Mouse (Mus musculus): ENCODE measurements around the gene Zzz3. TPM values are rescaled to one million over a fixed set of nuclear protein-coding genes. Genes with fewer than 3 reads are reported as not detected.

Zzz3 gene
- polyA plus RNA-seq, 1 experiment from 2014 or later = 34.5 TPM

- WGBS = 77% methylated on average over 12 of the region's 12 CpGs
- no peak overlapping the region for H3K27ac ChIP-seq (replicated peaks in 1 of 2; ENCODE audit: control insufficient read depth in 1 of 2, insufficient read depth in 1 of 2, low read depth in 2 of 2, low read length in 2 of 2)
Observed at GRCm38 (mm10) chr3:152468569-152469041, 73.3 kb downstream of the Zzz3 start.

DNA sequence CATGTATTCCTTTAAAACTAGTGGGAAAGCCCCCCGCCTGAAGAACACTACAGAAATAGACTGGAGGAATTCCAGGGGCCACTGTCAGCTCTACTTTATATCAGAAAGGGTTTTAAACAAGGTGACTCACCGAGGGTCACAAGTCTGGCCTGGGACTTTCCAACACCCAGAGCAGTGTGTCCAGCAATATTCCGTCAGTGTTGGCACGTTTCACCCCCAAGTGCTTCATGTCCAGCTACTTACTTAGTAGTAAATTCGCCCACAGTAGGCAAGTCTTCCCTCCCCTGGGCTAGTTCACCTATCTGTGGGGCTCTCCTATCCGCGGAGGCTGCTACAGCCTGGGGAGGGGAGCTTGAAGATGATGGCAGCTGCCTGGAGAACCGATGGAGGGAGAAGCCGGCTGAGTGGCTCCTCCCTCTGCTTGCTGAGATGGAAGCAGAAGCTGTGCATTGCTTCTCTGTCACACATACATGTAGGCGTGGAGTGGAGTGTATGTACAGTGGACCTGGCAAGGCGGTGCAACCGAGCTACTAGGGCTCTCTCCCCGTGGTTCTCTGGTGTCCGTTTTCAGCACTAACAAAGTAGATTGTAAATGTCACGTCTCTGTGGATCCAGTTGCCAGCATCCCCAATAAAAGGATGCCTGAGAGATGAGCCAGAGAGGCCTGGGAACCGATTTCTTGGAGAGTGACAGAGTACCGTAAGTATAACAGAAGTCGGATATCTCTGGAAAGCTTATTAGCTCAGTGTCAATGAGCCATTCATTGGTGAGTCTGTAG, 74.3 kb downstream of the Zzz3 start:
- ATAC-seq (ENCODE audit: insufficient number of reproducible peaks, insufficient read depth, low FRiP score, low read depth) = no peak
- H3K27me3 ChIP-seq (ENCODE audit: control insufficient read depth, insufficient read depth, low read length) = no peaks in the 10 kb centered on the region
- H3K27ac ChIP-seq (replicated peaks in 1 of 2; ENCODE audit: control insufficient read depth in 1 of 2, insufficient read depth in 1 of 2, low read depth in 2 of 2, low read length in 2 of 2) = 0 out of 4 replicates have a peak overlapping the region, but pooled peaks have one; percentile 7 to 14
- peaks cover 23 to 32% of the 10 kb centered on the region in 2 experiments for H3K4me1 ChIP-seq (ENCODE audit: control insufficient read depth in 2 of 2, insufficient read depth in 2 of 2, low read length in 2 of 2)
- H3K4me2 ChIP-seq (ENCODE audit: low read length) = 0 out of 2 replicates have a peak overlapping the region, but pooled peaks have one; percentile 1
- H3K36me3 ChIP-seq (ENCODE audit: control insufficient read depth, insufficient read depth, low read length) = no peaks in the 10 kb centered on the region
- H3K9me3 ChIP-seq (ENCODE audit: control insufficient read depth, low read length) = no peaks in the 10 kb centered on the region
- H3K4me3 ChIP-seq (ENCODE audit: control insufficient read depth in 1 of 2, insufficient read depth in 1 of 2, low read depth in 1 of 2, low read length in 2 of 2) = no peak overlapping the region
- H3K9ac ChIP-seq (ENCODE audit: low read length) = no peak overlapping the region
- WGBS = 39% methylated on average over 18 of the region's 18 CpGs

More at GRCm38 (mm10) chr3:152468569-152469041, 73.3 kb downstream of the Zzz3 start:
- Histone ChIP-seq H3K9me3 (ENCODE audit: control insufficient read depth, low read length) (no peaks in the 10 kb centered on the region), H3K9ac (ENCODE audit: low read length) (no peak overlapping the region), H3K4me3 (ENCODE audit: control insufficient read depth in 1 of 2, insufficient read depth in 1 of 2, low read depth in 1 of 2, low read length in 2 of 2) (no peak overlapping the region), H3K4me2 (ENCODE audit: low read length) (no peak overlapping the region), H3K4me1 (ENCODE audit: control insufficient read depth in 2 of 2, insufficient read depth in 2 of 2, low read length in 2 of 2) (peaks cover 21 to 28% of the 10 kb centered on the region in 2 experiments), H3K27me3 (ENCODE audit: control insufficient read depth, insufficient read depth, low read length) (no peaks in the 10 kb centered on the region), H3K36me3 (ENCODE audit: control insufficient read depth, insufficient read depth, low read length) (no peaks in the 10 kb centered on the region)
- ATAC-seq (ENCODE audit: insufficient number of reproducible peaks, insufficient read depth, low FRiP score, low read depth) = no peak

DNA sequence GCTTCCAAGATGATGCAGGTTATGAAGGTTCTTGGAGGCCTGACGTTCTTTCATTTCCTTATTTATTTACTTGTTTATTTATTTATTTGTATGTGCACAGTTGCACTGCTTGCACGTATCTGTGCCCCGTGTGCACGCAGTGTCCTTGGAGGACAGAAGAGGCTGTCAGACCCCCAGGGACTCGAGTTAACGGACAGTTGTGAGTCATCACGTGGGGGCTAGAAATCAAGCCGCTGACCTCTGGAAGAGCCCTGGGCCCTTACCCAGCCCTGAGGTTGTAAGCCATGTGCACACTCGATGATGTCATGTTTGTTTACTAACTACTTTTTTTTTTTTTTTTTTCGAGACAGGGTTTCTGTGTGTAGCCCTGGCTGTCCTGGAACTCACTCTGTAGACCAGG, 75.1 kb downstream of the Zzz3 start:
- Histone ChIP-seq H3K9ac (ENCODE audit: low read length) (no peak overlapping the region), H3K4me1 (ENCODE audit: control insufficient read depth in 2 of 2, insufficient read depth in 2 of 2, low read length in 2 of 2) (peaks cover 26 to 31% of the 10 kb centered on the region in 2 experiments), H3K36me3 (ENCODE audit: control insufficient read depth, insufficient read depth, low read length) (no peaks in the 10 kb centered on the region), H3K4me3 (ENCODE audit: control insufficient read depth in 1 of 2, insufficient read depth in 1 of 2, low read depth in 1 of 2, low read length in 2 of 2) (no peak overlapping the region), H3K9me3 (ENCODE audit: control insufficient read depth, low read length) (no peaks in the 10 kb centered on the region), H3K4me2 (ENCODE audit: low read length) (no peak overlapping the region), H3K27ac (replicated peaks in 1 of 2; ENCODE audit: control insufficient read depth in 1 of 2, insufficient read depth in 1 of 2, low read depth in 2 of 2, low read length in 2 of 2) (no peak overlapping the region), H3K27me3 (ENCODE audit: control insufficient read depth, insufficient read depth, low read length) (no peaks in the 10 kb centered on the region)
- no peak for ATAC-seq (ENCODE audit: insufficient number of reproducible peaks, insufficient read depth, low FRiP score, low read depth)
- WGBS = 74% methylated on average over 10 of the region's 10 CpGs

- no peak for ATAC-seq (ENCODE audit: insufficient number of reproducible peaks, insufficient read depth, low FRiP score, low read depth)
- WGBS = 79% methylated on average over 16 of the region's 16 CpGs
- H3K9me3 ChIP-seq (ENCODE audit: control insufficient read depth, low read length) = no peaks in the 10 kb centered on the region
- no peak overlapping the region for H3K4me3 ChIP-seq (ENCODE audit: control insufficient read depth in 1 of 2, insufficient read depth in 1 of 2, low read depth in 1 of 2, low read length in 2 of 2)
- no peaks in the 10 kb centered on the region for H3K27me3 ChIP-seq (ENCODE audit: control insufficient read depth, insufficient read depth, low read length)
- no peaks in the 10 kb centered on the region for H3K36me3 ChIP-seq (ENCODE audit: control insufficient read depth, insufficient read depth, low read length)
- H3K27ac ChIP-seq (replicated peaks in 1 of 2; ENCODE audit: control insufficient read depth in 1 of 2, insufficient read depth in 1 of 2, low read depth in 2 of 2, low read length in 2 of 2) = no peak overlapping the region
- no peak overlapping the region for H3K4me2 ChIP-seq (ENCODE audit: low read length)
- H3K4me1 ChIP-seq (ENCODE audit: control insufficient read depth in 2 of 2, insufficient read depth in 2 of 2, low read length in 2 of 2) = peaks cover 13 to 18% of the 10 kb centered on the region in 2 experiments; a peak in 3 of 4 replicates
- H3K9ac ChIP-seq (ENCODE audit: low read length) = no peak overlapping the region
Observed at GRCm38 (mm10) chr3:152472676-152473075, 77.4 kb downstream of the Zzz3 start.

DNA sequence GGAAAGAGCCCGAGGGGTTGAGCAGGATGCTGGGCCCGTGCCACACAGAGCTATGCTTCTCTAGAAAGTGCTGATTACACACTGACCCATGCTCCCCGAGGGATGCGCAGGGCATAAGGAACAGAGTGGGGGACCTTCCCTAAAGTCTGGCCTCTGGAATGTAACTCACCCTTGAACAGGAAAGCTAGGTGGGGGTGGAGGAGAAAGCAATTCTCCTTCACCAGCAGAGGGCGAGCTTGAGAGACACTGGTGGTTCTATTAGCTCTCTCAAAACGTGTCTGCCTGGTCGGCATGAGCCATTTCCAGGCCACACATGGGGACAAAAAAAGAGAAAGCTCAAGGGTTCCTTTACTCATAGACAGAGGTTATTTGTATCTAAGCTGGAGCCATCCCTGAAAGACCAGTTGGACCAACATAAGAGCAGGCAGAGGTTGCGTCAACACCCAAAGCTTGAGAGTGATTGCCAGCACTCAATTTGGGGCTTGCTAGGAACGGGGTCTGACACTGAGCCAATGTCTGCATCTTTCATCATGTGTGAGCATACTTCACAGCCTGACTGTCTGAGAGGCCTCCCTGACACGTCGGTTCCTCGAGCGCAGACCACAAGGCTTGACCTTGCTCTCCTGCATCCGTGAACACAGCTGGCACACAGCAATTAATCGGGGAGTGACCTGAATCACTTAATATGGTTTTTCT, 79.5 kb downstream of the Zzz3 start:
- H3K9me3 ChIP-seq (ENCODE audit: control insufficient read depth, low read length) = no peaks in the 10 kb centered on the region
- no peak overlapping the region for H3K4me2 ChIP-seq (ENCODE audit: low read length)
- 0 out of 2 replicates have a peak overlapping the region, but pooled peaks have one; percentile 25 for H3K9ac ChIP-seq (ENCODE audit: low read length)
- H3K36me3 ChIP-seq (ENCODE audit: control insufficient read depth, insufficient read depth, low read length) = no peaks in the 10 kb centered on the region
- no peaks in the 10 kb centered on the region for H3K27me3 ChIP-seq (ENCODE audit: control insufficient read depth, insufficient read depth, low read length)
- peaks cover 10 to 11% of the 10 kb centered on the region in 2 experiments for H3K4me1 ChIP-seq (ENCODE audit: control insufficient read depth in 2 of 2, insufficient read depth in 2 of 2, low read length in 2 of 2)
- 48% methylated on average over 15 of the region's 15 CpGs for WGBS
- H3K27ac ChIP-seq (replicated peaks in 1 of 2; ENCODE audit: control insufficient read depth in 1 of 2, insufficient read depth in 1 of 2, low read depth in 2 of 2, low read length in 2 of 2) = no peak overlapping the region
- no peak overlapping the region for H3K4me3 ChIP-seq (ENCODE audit: control insufficient read depth in 1 of 2, insufficient read depth in 1 of 2, low read depth in 1 of 2, low read length in 2 of 2)
- ATAC-seq (ENCODE audit: insufficient number of reproducible peaks, insufficient read depth, low FRiP score, low read depth) = no peak

DNA sequence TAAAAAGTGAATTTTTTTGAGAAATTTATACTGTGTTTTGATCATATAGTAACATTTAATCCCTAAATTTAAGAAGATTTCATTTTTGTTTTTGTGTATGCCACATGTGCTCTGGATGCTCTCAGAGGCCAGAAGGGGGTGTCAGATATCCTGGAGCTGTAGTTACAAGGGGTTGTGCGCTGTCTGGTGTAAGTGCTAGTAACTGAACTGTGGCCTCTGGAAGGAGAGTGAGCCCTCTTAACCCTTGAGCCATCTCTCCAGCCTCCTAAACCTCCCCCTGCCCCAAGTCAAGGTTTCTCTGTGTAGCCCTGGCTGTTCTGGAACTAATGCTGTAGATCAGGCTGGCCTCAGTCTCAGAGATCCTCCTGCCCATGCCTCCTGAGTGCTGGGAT, 80.0 kb downstream of the Zzz3 start:
- H3K27me3 ChIP-seq (ENCODE audit: control insufficient read depth, insufficient read depth, low read length) = no peaks in the 10 kb centered on the region
- H3K9ac ChIP-seq (ENCODE audit: low read length) = no peak overlapping the region
- 72% methylated on average over 1 of the region's 1 CpGs for WGBS
- H3K4me1 ChIP-seq (ENCODE audit: control insufficient read depth in 2 of 2, insufficient read depth in 2 of 2, low read length in 2 of 2) = peaks cover 9 to 10% of the 10 kb centered on the region in 2 experiments
- no peak for ATAC-seq (ENCODE audit: insufficient number of reproducible peaks, insufficient read depth, low FRiP score, low read depth)
- H3K4me3 ChIP-seq (ENCODE audit: control insufficient read depth in 1 of 2, insufficient read depth in 1 of 2, low read depth in 1 of 2, low read length in 2 of 2) = no peak overlapping the region
- H3K4me2 ChIP-seq (ENCODE audit: low read length) = no peak overlapping the region
- no peak overlapping the region for H3K27ac ChIP-seq (replicated peaks in 1 of 2; ENCODE audit: control insufficient read depth in 1 of 2, insufficient read depth in 1 of 2, low read depth in 2 of 2, low read length in 2 of 2)
- no peaks in the 10 kb centered on the region for H3K36me3 ChIP-seq (ENCODE audit: control insufficient read depth, insufficient read depth, low read length)
- H3K9me3 ChIP-seq (ENCODE audit: control insufficient read depth, low read length) = no peaks in the 10 kb centered on the region

- Histone ChIP-seq H3K9ac (ENCODE audit: low read length) (no peak overlapping the region), H3K36me3 (ENCODE audit: control insufficient read depth, insufficient read depth, low read length) (no peaks in the 10 kb centered on the region), H3K4me3 (ENCODE audit: control insufficient read depth in 1 of 2, insufficient read depth in 1 of 2, low read depth in 1 of 2, low read length in 2 of 2) (no peak overlapping the region), H3K4me1 (ENCODE audit: control insufficient read depth in 2 of 2, insufficient read depth in 2 of 2, low read length in 2 of 2) (peaks cover 9 to 10% of the 10 kb centered on the region in 2 experiments), H3K4me2 (ENCODE audit: low read length) (no peak overlapping the region), H3K27ac (replicated peaks in 1 of 2; ENCODE audit: control insufficient read depth in 1 of 2, insufficient read depth in 1 of 2, low read depth in 2 of 2, low read length in 2 of 2) (no peak overlapping the region), H3K27me3 (ENCODE audit: control insufficient read depth, insufficient read depth, low read length) (no peaks in the 10 kb centered on the region), H3K9me3 (ENCODE audit: control insufficient read depth, low read length) (no peaks in the 10 kb centered on the region)
- WGBS = 82% methylated on average over 3 of the region's 3 CpGs
- no peak for ATAC-seq (ENCODE audit: insufficient number of reproducible peaks, insufficient read depth, low FRiP score, low read depth)
Observed at GRCm38 (mm10) chr3:152475894-152476293, 80.6 kb downstream of the Zzz3 start.

Measured in heart, embryonic 14.5 days (tissue).